Mouse (Mus musculus) mouse trophoblast stem cell (cell line): Measurements from ENCODE around the gene Rps27.
"Not testable (repeated sequence)": the region's sequence is repeated elsewhere in the genome, so short reads cannot be mapped to it uniquely, and the experiment has no call there.

Experiments used
- in situ Hi-C, 2 experiments: fragments of 300-500 bp; cut with MseI, MboI; formaldehyde crosslinking; loops; 2 replicates in 1 of 2; 3 replicates in 1 of 2; pipeline ENCODE4 v1.15.1; 2025

Rps27 gene

GRCm38 (mm10) chr3:90213377-90213866 lies at the start of gene Rps27, which contains the start of gene Rab13:
TSS of gene Rps27 (minus strand) at chr3:90213651.
TSS of gene Rab13 (plus strand) at chr3:90213695.
- in situ Hi-C loops: no loop called here

GRCm38 (mm10) chr3:90258521-90258920 lies 45.1 kb upstream of the Rps27 start:
- in situ Hi-C loops: no loop called here

- in situ Hi-C loops: no loop called here
Observed at GRCm38 (mm10) chr3:90256731-90257530, 43.5 kb upstream of the Rps27 start.

- in situ Hi-C loops: no loop called here
Observed at GRCm38 (mm10) chr3:90255784-90256353, 42.4 kb upstream of the Rps27 start.

GRCm38 (mm10) chr3:90255194-90255565 lies 41.7 kb upstream of the Rps27 start:
- in situ Hi-C loops: no loop called here

- in situ Hi-C loops: no loop called here
Observed at GRCm38 (mm10) chr3:90254419-90255193, 41.2 kb upstream of the Rps27 start.

GRCm38 (mm10) chr3:90253653-90254418 lies 40.4 kb upstream of the Rps27 start, which contains the start of gene Crtc2:
TSS of gene Crtc2 (plus strand) at chr3:90254163.
- in situ Hi-C loops: no loop called here

- in situ Hi-C loops: not testable (repeated sequence)
Observed at GRCm38 (mm10) chr3:90253174-90253573, 39.7 kb upstream of the Rps27 start.

GRCm38 (mm10) chr3:90252659-90253058 lies 39.2 kb upstream of the Rps27 start:
- in situ Hi-C loops: not testable (repeated sequence)

GRCm38 (mm10) chr3:90251731-90252226 lies 38.3 kb upstream of the Rps27 start:
- in situ Hi-C loops: not testable (repeated sequence)

GRCm38 (mm10) chr3:90250791-90251190 lies 37.3 kb upstream of the Rps27 start:
- in situ Hi-C loops: no loop called here

- in situ Hi-C loops: no loop called here
Observed at GRCm38 (mm10) chr3:90248746-90249100, 35.3 kb upstream of the Rps27 start.

- in situ Hi-C loops: no loop called here
Observed at GRCm38 (mm10) chr3:90247960-90248745, 34.7 kb upstream of the Rps27 start, which contains the start of gene Slc39a1. TSS of gene Slc39a1 (plus strand) at chr3:90248172.

- in situ Hi-C loops: no loop called here
Observed at GRCm38 (mm10) chr3:90247630-90247959, 34.1 kb upstream of the Rps27 start.

- in situ Hi-C loops: no loop called here
Observed at GRCm38 (mm10) chr3:90245406-90245805, 32.0 kb upstream of the Rps27 start.

GRCm38 (mm10) chr3:90242984-90243775 lies 29.7 kb upstream of the Rps27 start, which contains the start of gene Creb3l4:
TSS of gene Creb3l4 (minus strand) at chr3:90243512.
- in situ Hi-C loops: no loop called here

GRCm38 (mm10) chr3:90241669-90242358 lies 28.4 kb upstream of the Rps27 start:
- in situ Hi-C loops: no loop called here

GRCm38 (mm10) chr3:90241251-90241650 lies 27.8 kb upstream of the Rps27 start:
- in situ Hi-C loops: no loop called here
